Mouse (Mus musculus) cortical plate, adult 2 months (tissue): ENCODE measurements around the gene Alcam. TPM values are rescaled to one million over a fixed set of nuclear protein-coding genes. Genes with fewer than 3 reads are reported as not detected.

Source experiments
- H3K27ac ChIP-seq: fragments of 200-500 bp; 2 replicates; pipeline ENCODE4 v1.5.1; 2012; ENCODE audit warnings: low read length, control low read depth, inconsistent platforms; ENCODE audit not compliant: insufficient read depth
- H3K4me1 ChIP-seq: fragments of 200-500 bp; 2 replicates; pipeline ENCODE4 v1.6.1; 2011; ENCODE audit warnings: low read length; ENCODE audit not compliant: control insufficient read depth, insufficient read depth
- H3K4me3 ChIP-seq: fragments of 200-500 bp; 2 replicates; pipeline ENCODE4 v1.5.1; 2011; ENCODE audit warnings: mild to moderate bottlenecking, low read length, control low read depth; ENCODE audit not compliant: insufficient read depth
- CTCF ChIP-seq: fragments of 200-500 bp; IDR thresholded peaks from 2 replicates; pipeline ENCODE4 v1.5.1; 2011; ENCODE audit warnings: mild to moderate bottlenecking, control low read depth, low read length; ENCODE audit not compliant: insufficient read depth; ENCODE audit errors: extremely low read depth
- POLR2A ChIP-seq: fragments of 200-500 bp; IDR thresholded peaks from 2 replicates; pipeline ENCODE4 v1.6.1; 2011; ENCODE audit warnings: mild to moderate bottlenecking, low read length, control low read depth; ENCODE audit not compliant: insufficient read depth; ENCODE audit errors: extremely low read depth
- polyA plus RNA-seq: library from polyadenylated mRNA; depleted of rRNA; stranded (reverse); fragments of >200 nt; gene quantifications from 2 replicates; pipeline ENCODE4 v1.2.3, GENCODE M21; 2012

Alcam gene
- polyA plus RNA-seq, 1 experiment = 57.2 TPM

DNA sequence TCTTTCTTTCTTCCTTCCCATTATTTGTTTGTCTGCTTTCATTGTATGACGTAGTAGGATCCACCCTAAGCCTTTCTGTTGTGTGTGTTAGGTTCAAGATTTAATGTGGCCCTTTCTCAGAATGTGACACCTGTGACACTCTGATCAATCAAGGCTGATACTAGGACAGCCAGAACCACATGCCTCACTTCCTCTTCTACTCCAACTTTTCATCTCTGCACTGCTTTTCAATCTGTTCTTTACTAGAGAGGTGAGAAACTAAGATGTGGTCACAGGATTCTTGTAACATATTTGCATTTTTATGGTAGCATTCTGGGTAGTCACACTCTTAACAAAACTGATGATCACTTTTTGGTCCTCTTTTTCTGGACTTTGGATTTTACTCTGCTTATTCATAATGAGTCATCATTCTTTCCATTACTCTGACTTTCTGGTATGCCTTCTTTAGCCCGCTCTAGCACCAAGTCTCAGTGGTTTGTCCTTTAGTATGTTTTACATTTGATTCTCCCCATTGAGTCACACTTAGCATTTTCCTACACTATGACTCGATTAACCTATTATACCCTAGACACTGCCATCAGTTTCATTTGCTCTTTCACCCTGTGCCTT lies 161.3 kb downstream of the Alcam start:
- no peak overlapping the region for H3K27ac ChIP-seq

DNA sequence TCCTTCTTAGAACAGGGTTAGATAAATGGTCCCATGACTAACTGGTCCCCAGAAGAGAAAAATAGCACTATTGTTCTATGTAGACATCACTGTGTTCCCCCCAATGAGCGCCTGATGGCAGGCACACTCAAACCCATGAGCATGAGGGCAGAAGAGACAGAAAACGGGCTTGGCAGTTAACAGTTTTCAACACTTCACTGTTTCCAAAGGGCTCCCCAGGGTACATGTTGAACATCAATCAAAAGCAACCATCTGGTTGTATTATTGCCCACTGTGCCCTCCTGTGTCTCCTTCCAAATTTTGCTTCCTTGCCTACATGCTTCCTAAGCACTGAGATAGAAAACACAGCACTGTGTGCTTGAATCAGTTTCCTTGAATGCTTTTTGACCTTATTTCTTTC lies 173.7 kb downstream of the Alcam start:
- Histone ChIP-seq H3K4me3 (no peak overlapping the region), H3K27ac (no peak overlapping the region), H3K4me1 (no peaks in the 10 kb centered on the region)
- TF ChIP-seq CTCF (no peak), POLR2A (no peak)

More for the DNA sequence above, 161.3 kb downstream of the Alcam start:
- TF ChIP-seq CTCF = no peak
- no peak for TF ChIP-seq POLR2A
- H3K4me1 ChIP-seq = no peaks in the 10 kb centered on the region
- no peak overlapping the region for H3K4me3 ChIP-seq

GRCm38 (mm10) chr16:52265066-52265465 lies 188.8 kb downstream of the Alcam start:
- no peaks in the 10 kb centered on the region for H3K4me1 ChIP-seq
- H3K4me3 ChIP-seq = no peak overlapping the region
- TF ChIP-seq CTCF (no peak), POLR2A (no peak)
- H3K27ac ChIP-seq = no peak overlapping the region

- no peak overlapping the region for H3K4me3 ChIP-seq
- no peaks in the 10 kb centered on the region for H3K4me1 ChIP-seq
- H3K27ac ChIP-seq = no peak overlapping the region
- TF ChIP-seq CTCF (no peak), POLR2A (no peak)
Measured at GRCm38 (mm10) chr16:52263751-52264150, 190.1 kb downstream of the Alcam start.

DNA sequence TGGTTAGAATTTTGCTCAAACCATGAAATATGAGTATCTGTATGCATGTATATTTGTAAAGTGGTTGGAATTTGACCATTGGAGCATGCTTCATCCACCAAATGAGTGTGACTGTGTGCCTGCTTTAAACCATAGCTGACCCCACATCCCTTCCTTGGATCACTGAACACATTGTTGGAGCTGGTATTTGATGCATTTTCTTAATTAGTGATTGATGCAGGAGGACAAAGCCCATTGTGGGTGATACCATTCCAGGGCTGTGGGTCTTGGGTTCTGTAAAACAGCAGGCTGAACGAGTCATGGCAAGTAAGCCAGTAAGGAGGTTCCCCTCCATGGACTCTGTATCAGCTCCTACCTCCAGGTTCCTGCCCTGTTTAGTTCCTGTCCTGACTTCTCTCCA lies 191.3 kb downstream of the Alcam start:
- Histone ChIP-seq H3K4me1 (no peaks in the 10 kb centered on the region), H3K4me3 (no peak overlapping the region), H3K27ac (no peak overlapping the region)
- TF ChIP-seq CTCF = no peak
- TF ChIP-seq POLR2A = no peak

- Histone ChIP-seq H3K27ac (no peak overlapping the region), H3K4me1 (no peaks in the 10 kb centered on the region), H3K4me3 (no peak overlapping the region)
- no peak for TF ChIP-seq POLR2A
Measured at GRCm38 (mm10) chr16:52261755-52262154, 192.1 kb downstream of the Alcam start.

DNA sequence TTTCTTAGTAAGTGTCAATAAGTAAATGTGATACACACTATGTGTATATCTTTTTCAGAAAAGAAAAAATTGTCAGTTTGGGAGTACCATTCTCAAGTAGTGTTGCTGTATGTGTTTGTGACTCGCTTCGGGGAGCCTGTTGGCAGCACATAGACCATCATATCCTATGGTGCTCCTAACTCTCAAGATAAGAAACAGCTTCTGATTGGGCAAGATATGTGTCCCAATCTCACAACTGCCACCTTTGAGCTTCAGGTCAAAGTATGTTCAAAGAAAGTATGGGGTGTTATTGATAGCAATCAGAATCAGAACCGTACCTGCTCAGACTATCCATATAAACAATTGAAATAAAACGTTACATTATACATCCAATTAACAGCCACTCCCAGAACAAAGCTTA lies 202.9 kb downstream of the Alcam start:
- TF ChIP-seq POLR2A = no peak
- Histone ChIP-seq H3K27ac (no peak overlapping the region), H3K4me1 (no peaks in the 10 kb centered on the region), H3K4me3 (no peak overlapping the region)

GRCm38 (mm10) chr16:52250196-52250595 lies 203.7 kb downstream of the Alcam start:
- no peak overlapping the region for H3K4me3 ChIP-seq
- no peaks in the 10 kb centered on the region for H3K4me1 ChIP-seq
- no peak for TF ChIP-seq POLR2A
- no peak overlapping the region for H3K27ac ChIP-seq

DNA sequence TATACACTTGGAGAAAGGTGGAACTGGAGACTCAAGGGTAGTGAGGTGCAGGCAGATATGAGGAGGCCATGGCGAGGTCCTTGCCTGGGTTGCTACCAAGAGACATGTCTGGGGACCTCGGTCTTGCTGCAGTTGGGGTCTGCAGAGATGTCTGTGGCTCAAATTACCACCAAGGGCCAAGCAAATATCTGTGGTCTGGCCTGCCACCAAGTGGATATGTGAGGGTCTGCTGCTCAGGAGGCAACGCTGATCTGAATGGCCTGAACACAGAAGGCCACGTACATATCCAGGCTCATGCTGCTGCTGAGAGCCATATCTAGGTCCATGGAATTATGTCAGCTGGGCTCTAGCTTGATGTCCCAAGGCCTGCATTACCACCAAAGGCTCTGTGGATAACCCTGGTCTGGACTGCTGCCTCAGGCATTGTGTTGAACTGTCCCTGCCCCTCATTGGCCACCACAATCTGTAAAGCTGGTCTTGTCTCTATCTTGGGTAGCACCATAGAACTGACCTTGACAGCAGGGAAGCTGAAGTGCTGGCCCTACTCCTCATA lies 210.4 kb downstream of the Alcam start:
- TF ChIP-seq POLR2A (no peak), CTCF (no peak)
- no peak overlapping the region for H3K27ac ChIP-seq
- no peak overlapping the region for H3K4me3 ChIP-seq
- no peaks in the 10 kb centered on the region for H3K4me1 ChIP-seq

GRCm38 (mm10) chr16:52242144-52242543 lies 211.7 kb downstream of the Alcam start:
- no peak overlapping the region for H3K4me3 ChIP-seq
- TF ChIP-seq POLR2A (no peak), CTCF (no peak)
- H3K27ac ChIP-seq = no peak overlapping the region
- no peaks in the 10 kb centered on the region for H3K4me1 ChIP-seq

DNA sequence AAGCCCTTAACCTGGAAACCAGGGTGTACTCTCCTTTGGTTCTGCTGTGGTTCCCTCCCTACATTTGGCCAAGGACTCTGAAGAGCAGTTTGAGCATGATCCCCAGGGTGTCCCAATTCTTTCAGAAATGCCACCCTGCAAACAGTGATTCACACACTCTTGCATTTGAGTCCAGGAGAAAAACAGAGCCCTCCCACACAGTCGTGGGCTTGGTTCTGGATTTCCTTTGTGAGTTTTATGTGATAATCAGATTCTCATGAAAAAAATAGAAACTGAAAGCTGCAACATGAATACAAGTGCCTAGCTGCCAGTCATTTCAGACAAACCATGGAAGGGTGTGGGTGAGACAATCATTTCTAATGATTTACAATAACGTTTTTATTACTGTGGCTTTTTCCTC lies 223.9 kb downstream of the Alcam start:
- Histone ChIP-seq H3K4me3 (no peak overlapping the region), H3K27ac (no peak overlapping the region), H3K4me1 (peaks cover 2% of the 10 kb centered on the region; the same call in 1 of the 2 replicates)
- no peak for TF ChIP-seq CTCF
- TF ChIP-seq POLR2A = no peak
